Mouse (Mus musculus): ENCODE results near the gene Gstcd.

The Gstcd gene

GRCm38 (mm10) chr3:133007250-133007649, 84.6 kb downstream of the Gstcd start:
- no peak for DNase-seq

- no peak for DNase-seq
These were observed 95.5 kb downstream of the Gstcd start for GRCm38 (mm10) chr3:132996299-132996698.

GRCm38 (mm10) chr3:132995904-132996267, 95.9 kb downstream of the Gstcd start:
- DNase-seq: no peak

- no peak for DNase-seq
These were observed 96.5 kb downstream of the Gstcd start for GRCm38 (mm10) chr3:132995172-132995903.

- no peak for DNase-seq
These were observed 105.6 kb downstream of the Gstcd start for GRCm38 (mm10) chr3:132986188-132986587.

GRCm38 (mm10) chr3:132983845-132984485, 107.9 kb downstream of the Gstcd start:
- no peak for DNase-seq

- DNase-seq: no peak
These were observed 109.9 kb downstream of the Gstcd start for GRCm38 (mm10) chr3:132981968-132982367.

- no peak for DNase-seq
These were observed 111.9 kb downstream of the Gstcd start for GRCm38 (mm10) chr3:132979781-132980461.

GRCm38 (mm10) chr3:132966255-132966654, 125.6 kb downstream of the Gstcd start:
- DNase-seq: no peak

GRCm38 (mm10) chr3:132964715-132965507, 126.9 kb downstream of the Gstcd start:
- no peak for DNase-seq

GRCm38 (mm10) chr3:132962631-132963361, 129.0 kb downstream of the Gstcd start:
- DNase-seq: no peak

- no peak for DNase-seq
These were observed 141.3 kb downstream of the Gstcd start for GRCm38 (mm10) chr3:132950529-132950880.

GRCm38 (mm10) chr3:132949791-132950528, 141.9 kb downstream of the Gstcd start, which contains the start of gene Npnt:
Gene Npnt, minus strand, starts transcription at chr3:132950291.
- peak; percentile 41 to 50 for DNase-seq

GRCm38 (mm10) chr3:132949380-132949790, 142.4 kb downstream of the Gstcd start:
- peak; percentile 24 to 31 for DNase-seq

GRCm38 (mm10) chr3:132948298-132948795, 143.5 kb downstream of the Gstcd start:
- DNase-seq: no peak

- no peak for DNase-seq
These were observed 145.7 kb downstream of the Gstcd start for GRCm38 (mm10) chr3:132946086-132946485.

GRCm38 (mm10) chr3:132945669-132946068, 146.2 kb downstream of the Gstcd start:
- DNase-seq: no peak

GRCm38 (mm10) chr3:132944609-132945008, 147.2 kb downstream of the Gstcd start:
- DNase-seq: no peak

GRCm38 (mm10) chr3:132944193-132944592, 147.6 kb downstream of the Gstcd start:
- DNase-seq: no peak

GRCm38 (mm10) chr3:132942778-132943177, 149.1 kb downstream of the Gstcd start:
- no peak for DNase-seq

All from thymus, postnatal 36 days (tissue).